Mouse (Mus musculus) spleen, embryonic (tissue): ENCODE results near the gene Spock2.
"Not testable (repeated sequence)": the region's sequence is repeated elsewhere in the genome, so short reads cannot be mapped to it uniquely, and the experiment has no call there.

Source experiments
- CTCF ChIA-PET: fragments of 350-600 bp; sonication (Branson Sonifier 250); formaldehyde crosslinking; loops from one replicate; lab custom pipeline; 2022; lab: Charles Lee

The Spock2 gene

DNA sequence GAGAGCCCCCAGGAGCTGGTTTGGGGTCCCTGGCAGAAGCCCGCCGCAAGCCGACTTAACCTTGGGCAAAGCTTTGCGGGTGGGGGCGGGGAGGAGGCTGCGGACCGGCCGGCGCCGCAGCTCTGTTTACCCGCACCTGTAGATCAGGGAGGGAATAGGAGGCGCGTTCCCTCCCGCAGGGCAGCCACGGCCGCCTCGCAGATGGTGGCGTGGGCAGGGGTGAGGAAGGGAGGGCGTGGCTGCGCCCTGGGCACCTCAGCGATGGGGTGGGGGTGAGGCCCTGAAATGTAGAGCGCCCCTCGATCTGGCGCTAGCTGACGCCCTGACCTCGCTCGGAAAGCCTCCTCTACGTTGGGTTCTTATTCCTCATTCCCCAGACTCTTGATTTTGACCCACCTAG lies 1.4 kb downstream of the Spock2 start:
- CTCF ChIA-PET, result interaction anchor here (0.7 kb wide), 1 partner anchor 146 kb away, joined by 4 read pairs; no protein-coding TSS in a partner anchor

DNA sequence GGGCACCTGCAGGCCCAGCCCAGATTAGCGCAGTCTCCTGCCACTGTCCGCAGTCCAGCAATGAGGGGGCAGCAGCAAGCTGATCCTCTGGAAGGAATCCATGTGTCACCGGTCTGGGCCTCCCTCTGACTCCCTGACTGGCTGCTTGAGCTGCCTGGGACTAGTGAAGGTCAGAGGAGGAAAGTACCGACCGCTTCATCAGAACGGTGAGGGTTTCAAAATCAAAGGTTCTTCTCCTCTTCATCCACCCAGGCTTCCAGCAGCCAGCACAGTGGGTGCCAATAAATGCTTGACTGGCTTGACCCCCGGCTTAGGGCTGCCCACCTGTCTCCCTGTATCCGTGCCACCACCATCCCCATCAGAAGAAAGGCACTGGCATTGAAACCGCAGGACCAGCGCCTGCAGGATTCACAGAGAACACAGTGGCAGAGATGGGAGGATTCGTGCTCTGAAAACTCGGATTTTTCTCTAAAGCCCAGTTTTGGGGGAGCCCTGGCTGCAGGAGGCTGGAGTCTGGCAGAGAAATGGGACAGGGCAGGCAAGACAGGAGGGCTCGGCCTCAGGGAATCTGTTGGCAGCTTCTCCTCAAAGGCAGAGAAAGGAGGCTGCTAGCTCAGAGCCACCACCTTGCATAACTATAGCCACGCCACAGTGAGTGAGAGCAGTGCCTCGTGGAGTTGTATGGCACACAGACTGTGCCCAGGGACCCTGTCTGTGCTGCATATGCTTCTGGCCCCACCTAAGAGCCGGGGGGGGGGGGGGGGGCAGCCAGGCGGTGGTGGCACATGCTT lies 2.5 kb downstream of the Spock2 start:
- CTCF ChIA-PET, result no interaction called here

DNA sequence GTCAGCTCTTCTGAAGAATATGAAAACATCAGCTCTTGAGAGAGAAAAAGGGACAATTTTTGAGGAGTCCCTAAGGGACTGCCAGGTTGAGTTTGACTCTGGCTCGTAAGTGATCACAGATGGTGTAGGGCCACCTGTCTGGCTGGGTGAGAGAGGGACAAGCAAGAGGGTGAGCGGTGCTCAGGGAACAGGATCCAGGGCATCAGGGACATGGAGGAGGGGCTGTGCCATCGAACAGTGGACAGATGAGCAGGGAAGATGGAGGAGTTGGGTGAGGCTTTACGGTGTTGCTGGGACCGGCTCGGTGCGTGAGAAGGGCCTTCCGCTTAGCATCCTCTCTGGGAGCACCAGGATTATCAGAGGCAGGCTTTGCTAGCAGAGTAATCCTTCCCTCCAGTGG lies 3.3 kb downstream of the Spock2 start:
- CTCF ChIA-PET, result interaction anchor here (0.6 kb wide), 1 partner anchor 8 kb away, joined by 4 read pairs; no protein-coding TSS in a partner anchor

DNA sequence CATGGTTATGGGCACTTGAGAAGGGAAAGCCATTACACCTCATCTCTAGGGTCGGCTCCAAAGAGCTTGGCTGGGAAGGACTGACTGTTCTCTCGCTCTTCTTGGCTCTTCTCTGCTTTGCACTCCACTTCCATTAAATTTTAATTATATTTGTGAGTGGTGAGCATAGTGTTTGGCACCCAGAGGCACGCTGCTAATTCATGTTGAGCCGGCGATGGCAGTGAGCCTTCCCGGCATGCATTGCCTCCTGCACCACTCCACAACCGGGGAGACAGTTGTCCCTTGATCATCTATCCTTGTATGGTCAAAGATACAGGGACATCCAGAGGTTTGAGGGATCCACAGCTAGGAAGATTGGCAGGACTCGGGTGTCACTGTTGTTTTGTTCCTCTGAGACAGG lies 4.0 kb downstream of the Spock2 start:
- CTCF ChIA-PET, result no interaction called here

DNA sequence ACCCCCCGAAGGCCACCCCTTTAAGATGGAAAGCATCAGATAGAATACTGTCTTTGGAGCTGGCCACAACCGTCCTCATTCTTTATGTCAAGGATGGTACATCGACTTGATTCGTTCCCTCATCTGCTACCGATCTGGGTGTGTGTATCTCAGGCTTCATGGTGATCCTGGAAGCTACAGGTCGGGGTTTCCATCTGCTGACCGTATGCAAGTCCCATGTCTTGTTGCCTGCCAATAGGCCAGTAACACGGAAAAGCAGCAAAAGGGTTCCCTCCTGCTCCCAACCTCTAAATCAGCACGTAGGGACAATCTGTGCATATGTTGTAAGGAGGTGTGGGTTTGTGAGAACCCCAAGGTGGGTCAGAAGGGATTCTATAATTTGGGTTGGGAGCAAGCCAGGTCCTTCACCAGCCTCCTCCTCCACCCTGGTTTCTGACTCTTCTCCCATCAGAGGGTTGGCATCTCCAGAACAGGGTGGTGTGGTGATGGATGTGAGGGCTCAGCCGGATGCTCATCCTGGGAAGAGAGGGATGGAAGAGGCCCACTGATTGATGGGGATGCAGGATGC lies 5.0 kb downstream of the Spock2 start:
- CTCF ChIA-PET, result no interaction called here

DNA sequence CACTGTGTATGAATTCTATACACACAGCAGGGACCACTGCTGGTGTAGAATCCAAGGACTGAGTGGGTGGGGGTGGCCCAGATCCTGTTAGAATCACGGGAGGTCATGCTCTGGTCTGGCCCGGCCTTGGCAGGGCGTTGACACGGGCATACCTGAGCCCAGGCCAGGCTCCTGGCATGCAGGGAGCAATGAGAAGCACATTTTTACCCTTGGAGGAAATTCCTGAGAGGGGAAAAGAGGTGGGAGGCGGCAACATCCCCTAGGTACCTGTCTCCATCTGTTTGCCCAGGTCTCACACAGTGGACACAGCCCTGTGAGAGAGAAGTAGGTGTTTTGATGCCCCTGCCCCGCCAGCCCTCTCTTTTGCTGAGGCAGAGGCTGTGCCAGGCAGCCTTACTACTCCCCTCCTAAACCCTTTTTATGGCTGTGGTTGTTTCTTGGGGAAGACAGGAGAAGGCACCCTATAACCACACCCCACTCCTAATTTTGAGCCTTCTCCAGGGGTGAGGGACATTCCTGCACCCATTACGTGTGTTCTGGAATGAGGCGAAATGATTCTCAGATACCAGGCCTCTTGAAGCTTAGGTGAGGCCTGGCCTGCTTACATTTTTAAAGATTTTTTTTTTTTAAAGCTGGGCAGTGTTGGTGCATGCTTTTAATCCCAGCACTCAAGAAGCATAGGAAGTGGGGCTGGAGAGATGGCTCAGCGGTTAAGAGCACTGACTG lies 8.1 kb downstream of the Spock2 start:
- CTCF ChIA-PET, result no interaction called here

DNA sequence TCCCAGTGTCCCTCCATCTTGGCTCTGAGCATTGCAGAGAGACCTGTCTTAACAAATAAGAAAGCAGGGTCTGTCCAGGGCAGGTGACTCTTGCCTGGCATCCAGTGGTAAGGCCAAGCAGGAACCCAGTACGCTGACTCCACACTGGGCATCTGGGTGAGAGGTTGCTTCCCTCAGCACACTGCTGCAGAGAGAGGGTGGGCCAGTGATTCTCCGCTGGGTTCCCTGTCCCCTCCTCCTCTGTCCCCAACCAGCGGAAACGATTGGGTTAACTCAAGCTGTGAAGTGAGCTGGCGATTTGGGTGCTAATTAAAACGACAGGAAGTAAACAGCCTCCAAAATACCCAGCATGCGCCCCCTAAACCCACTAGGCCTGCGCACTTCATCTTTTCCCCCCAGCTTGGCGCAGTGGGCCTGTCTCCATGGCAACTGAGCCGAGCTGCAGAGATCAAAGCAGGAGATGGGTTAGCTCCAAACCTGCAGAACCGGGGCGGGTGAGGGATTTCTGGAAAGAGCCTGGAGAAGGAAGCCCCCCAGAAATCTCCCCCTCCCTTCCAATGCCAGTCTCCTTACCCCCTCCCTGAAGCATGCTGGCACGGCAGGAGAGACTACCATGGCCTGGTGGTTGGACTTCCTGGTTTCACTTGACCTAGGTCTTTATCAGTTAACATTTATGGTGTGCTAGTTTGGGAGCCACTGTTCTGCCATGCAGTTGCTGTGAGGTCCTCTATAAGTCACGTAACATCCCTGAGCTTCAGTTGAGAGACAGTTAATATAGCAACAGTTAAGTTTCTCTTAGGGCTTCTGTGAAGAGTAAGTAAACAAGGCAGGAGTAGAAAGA lies 9.5 kb downstream of the Spock2 start:
- CTCF ChIA-PET, result no interaction called here

DNA sequence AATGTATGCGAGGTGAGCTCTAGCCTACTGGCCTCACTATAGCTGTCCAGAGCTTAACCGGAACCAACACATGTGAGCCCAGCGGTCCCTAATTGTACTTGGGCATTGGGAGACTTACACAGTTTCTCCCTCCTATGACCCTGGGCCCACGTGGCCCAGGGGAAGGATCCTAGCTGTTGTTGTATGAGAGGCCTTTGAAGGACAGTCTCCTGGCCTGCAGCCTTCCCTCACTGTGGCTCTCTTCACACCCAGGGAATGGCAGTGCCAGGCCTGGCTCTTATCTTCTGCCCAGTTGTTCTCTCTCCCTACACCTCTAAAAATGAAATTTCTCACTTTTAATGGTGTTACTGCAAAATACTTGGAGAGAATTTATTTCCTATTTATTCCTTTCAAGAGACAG lies 11.0 kb downstream of the Spock2 start:
- CTCF ChIA-PET, result no interaction called here

DNA sequence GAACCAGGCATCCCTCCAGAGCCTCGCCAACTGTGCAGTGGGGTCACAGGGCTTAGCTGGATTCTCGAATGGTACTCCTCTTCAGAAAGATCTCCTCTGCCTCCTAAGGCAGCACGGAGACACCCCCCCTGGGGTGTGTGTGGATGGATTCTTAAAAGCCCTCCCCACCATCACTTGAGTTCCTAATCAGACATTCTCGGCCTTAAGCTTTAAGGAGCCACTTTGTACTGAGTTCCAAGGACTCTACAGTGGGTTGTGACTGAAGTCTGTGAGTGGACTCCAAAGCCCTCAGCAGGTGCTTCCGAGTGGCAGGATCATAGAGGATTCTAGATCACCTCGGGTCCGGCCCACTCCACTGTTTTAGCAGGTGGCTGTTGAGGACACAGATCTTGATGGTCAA lies 12.4 kb downstream of the Spock2 start:
- CTCF ChIA-PET, result interaction anchor here (0.6 kb wide), 1 partner anchor 9 kb away, joined by 6 read pairs; no protein-coding TSS in a partner anchor

DNA sequence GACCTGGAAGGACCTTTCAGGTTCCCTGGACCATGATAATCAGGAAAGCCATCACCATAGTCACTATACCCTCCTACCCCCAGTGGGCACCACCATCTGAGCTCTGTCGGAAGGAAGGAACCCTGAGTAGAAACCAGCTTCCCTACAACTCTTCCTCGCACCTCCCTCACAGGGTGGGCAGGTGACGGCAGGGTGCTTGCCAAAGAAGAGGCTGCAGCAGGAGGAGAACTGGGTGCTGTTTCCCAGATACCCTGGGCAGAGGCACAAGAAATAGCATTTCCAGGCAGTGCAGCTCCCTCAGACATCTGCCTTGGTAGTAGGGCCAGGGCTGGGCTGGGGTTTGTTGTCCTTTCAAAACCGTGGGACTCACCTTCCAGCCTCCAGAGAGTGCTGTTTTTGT lies 14.6 kb downstream of the Spock2 start:
- CTCF ChIA-PET, result no interaction called here

DNA sequence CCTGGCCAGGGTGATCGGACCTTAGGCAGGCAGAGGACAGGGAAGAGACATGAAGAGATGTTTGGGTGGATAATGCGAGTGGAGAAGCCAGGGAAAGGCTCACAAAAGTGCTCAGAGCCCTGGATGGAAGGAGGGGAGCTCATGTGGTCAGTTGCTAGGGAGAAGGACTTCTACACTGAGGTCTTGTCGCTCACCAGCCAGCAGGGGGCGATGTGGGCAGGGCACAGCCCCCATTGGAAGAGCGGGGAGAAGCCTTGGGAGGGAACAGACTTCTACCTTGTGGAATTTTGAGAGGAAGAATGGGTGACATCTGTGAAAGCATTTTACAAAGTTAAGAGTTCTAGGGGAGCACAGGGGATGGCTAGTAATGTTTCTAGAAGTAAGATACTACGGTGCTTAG lies 18.1 kb downstream of the Spock2 start:
- CTCF ChIA-PET, result interaction anchor here (0.6 kb wide), 1 partner anchor 140 kb away, joined by 8 read pairs; no protein-coding TSS in a partner anchor

DNA sequence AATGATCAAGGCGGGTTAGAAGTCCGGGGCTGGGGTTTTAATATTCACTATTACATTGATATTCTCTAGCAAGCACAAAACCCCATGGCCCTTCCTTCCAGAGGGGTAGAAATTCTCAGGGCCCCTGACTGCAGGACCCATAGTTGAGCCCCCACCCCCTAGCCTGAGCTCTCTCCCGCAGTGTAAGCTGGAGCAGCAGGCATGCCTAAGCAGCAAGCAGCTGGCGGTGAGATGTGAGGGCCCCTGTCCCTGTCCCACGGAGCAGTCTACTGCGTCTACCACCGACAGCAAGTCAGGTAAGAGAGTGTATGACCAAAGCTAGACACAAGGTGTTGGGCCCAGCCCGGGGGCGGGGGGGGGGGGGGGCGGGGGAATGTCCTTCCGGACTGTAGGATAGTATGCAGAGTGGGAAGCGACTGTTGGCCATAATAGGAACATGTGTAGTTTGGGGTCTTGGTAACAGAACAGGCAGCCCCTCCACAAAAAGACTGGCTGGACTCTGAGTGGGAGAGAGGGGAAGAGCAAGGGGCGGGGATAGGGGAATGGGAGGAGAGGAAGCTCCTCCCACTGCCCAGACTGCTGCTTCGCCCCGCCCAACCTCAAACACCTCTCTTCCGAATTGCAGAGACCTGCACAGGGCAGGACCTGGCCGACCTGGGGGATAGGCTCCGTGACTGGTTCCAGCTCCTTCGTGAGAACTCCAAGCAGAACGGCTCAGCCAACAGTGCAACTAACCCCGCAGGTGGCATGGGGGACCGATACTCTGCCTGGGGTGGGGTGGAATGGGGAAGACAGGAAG lies 19.7 kb downstream of the Spock2 start:
- CTCF ChIA-PET, result interaction anchor here (0.8 kb wide), 1 partner anchor 129 kb away, joined by 3 read pairs; no protein-coding TSS in a partner anchor

DNA sequence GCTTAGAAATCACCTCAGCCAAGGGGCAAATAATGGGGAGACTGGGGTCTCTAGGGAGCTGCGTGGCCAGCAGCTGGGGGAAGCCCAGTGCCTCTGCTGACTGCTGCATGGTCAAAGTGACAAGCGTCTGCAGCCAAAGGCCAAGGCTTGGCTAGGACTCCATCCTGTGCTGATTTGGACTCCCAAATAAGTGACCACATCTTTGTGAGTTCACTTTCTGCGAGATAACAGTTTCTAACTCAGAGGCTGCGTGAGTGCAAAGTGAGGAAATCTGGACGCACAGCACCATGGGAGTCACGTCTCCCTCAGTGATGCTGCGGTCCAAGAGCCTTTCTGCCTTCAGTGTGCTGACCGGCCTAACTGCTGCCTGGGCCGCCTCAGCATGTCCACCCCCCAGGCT lies 22.3 kb downstream of the Spock2 start:
- CTCF ChIA-PET, result interaction anchor here (0.6 kb wide), 1 partner anchor 10 kb away, joined by 6 read pairs; no protein-coding TSS in a partner anchor

DNA sequence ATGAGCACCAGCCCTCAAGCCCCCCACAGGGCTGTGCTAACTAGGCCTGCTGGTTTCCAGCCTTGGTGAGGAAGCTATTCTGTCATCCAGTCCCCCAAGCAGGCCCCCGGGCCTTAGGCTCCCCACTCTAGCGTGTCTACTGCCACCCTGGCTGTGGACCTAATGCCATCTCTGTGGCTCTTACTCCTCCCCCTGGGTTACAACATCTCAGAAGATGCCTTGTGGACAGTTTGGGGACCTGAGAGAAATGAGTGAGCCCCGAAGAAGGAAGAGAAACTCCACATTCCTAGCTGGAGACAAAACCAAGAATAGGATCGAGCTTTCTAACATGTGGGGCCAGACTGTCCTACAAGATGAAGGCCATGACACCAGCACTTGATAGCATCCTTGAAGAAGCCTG lies 24.5 kb downstream of the Spock2 start:
- CTCF ChIA-PET, result no interaction called here

DNA sequence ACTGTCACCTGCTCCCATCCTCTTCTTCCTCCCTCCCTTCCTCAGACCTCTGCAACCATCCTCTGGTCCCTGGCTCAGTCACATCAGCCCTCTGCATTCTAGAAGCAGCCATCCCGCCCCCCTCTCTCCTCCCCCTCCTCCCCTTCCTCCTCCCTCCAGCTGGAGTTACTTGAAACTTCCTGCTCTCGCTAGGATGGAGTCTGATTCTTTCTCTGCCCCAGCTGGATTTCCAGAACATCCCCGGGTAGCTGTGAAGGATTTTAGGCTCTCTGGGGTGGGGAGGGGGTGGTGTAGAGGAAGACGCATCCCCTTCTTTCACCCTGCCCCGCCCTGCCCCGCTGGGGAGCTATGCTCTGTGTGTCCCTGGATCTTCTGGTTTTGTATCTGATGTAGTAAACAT lies 27.5 kb downstream of the Spock2 start:
- CTCF ChIA-PET, result no interaction called here

DNA sequence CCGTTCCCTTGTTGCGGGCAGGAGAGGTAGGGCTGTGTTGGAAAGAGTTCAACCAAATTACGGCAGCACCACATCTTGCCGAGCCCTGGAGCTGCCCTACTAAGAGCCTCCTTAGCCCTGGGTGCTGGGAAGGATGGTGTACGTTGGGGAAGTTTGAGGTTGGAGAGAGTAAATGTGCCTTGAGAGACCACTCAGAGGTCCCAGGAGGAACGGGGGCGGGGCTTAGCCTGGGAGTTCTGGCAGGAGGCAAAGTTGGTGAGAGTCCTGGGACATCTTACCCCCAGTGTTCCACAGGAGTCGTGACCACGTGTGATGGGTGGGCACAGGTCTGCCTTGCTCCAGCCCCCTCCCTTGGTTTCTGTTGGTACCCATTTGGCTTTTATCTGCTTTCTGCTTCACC lies 28.2 kb downstream of the Spock2 start:
- CTCF ChIA-PET, result no interaction called here

DNA sequence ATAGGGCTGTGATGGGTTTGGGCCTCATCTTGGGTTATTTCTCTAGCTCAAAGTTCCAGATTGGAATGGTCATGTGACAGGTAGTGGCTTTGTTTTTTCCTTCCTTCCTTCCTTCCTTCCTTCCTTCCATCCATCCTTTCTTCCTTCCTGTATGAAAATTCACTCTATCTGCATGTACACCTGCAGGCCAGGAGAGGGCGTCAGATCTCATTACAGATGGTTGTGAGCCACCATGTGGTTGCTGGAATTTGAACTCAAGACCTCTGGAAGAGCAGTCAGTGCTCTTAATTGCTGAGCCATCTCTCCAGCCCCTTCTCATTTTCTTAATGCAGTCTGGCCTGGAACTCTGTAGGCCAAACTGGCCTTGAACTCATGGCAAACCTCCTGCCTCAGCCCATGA lies 30.0 kb downstream of the Spock2 start:
- CTCF ChIA-PET, result not testable (repeated sequence)

DNA sequence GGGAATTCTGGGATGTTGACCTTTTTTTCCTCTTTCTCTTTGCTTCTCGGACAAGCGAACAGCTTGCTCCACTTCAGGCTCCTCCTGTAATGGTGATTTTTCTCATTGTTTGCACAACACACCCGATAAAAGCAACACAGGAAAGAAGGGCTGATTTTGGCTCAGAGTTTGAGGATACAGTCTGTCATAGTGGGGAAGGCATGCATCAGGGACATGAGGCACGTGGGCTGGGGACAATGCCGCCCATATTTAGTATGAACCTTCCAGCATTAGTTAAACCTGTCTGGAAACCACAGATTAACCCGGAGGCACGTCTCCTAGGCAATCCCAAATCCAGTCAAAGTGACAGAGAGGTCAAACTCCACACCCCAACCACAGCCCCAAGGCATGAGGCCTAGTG lies 30.9 kb downstream of the Spock2 start:
- CTCF ChIA-PET, result interaction anchor here (0.6 kb wide), 1 partner anchor 255 kb away, joined by 4 read pairs; no protein-coding TSS in a partner anchor

DNA sequence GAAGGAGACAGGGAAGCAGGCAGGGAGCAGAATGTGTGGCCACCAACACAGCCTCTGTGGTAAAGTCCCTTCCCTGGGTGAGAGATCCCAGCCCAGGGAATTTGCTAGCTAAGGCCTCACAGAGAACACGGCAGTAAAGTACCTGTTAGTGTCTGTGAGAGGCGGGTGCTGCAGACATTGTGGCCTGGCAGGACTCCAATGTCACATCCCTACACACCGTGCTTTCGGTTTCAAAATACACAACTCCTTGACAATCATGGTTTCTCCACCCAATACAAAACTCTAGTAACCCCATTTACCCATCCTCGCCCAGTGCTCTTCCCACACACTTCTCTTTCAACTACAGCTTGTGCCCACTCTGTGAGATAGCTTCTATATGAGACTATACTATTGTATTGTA lies 32.7 kb downstream of the Spock2 start:
- CTCF ChIA-PET, result no interaction called here

DNA sequence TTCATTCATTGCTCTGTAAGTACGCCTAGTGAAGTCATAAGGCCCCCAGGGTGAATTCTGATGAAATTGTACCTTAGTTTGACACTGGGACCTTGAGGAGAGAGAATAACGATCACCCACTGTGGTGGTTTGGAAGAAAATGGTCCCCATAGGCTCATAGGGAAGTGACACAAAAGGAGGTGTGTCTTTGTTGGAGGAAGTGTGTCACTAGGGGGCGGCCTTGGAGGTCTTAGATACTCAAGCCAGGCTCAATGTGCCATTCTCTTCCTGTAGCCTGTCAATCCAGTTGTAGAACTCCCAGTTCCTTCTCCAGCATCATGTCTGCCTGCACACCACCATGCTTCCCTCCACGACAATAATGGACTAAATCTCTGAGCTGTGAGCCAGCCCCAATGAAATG lies 34.7 kb downstream of the Spock2 start:
- CTCF ChIA-PET, result no interaction called here
